Mouse (Mus musculus) E14TG2a.4 (cell line): ENCODE results near the gene Ccpg1os.
A peak's percentile ranks its signal among the peaks of the same experiment; 100 is the strongest.

ENCODE experiments used
- H3K27me3 ChIP-seq: 2 replicates; pipeline ENCODE4 v1.6.1; 2014; ENCODE audit warnings: low read length, control low read depth; ENCODE audit not compliant: insufficient read depth
- H3K36me3 ChIP-seq: 2 replicates; pipeline ENCODE4 v1.6.1; 2014; ENCODE audit warnings: low read length, control low read depth; ENCODE audit not compliant: insufficient read depth
- H3K4me1 ChIP-seq: replicated peaks from 2 replicates; pipeline ENCODE4 v1.6.1; 2014; ENCODE audit warnings: low read depth, low read length, control low read depth
- H3K4me3 ChIP-seq: replicated peaks from 2 replicates; pipeline ENCODE4 v1.5.1; 2014; ENCODE audit warnings: mild to moderate bottlenecking, low read length
- H3K9me3 ChIP-seq: 2 replicates; pipeline ENCODE4 v1.6.1; 2014; ENCODE audit warnings: low read length, control low read depth
- CTCF ChIP-seq: conservative IDR thresholded peaks from 2 replicates; pipeline ENCODE4 v1.5.1; 2014; ENCODE audit warnings: low read length
- NANOG ChIP-seq: IDR thresholded peaks from 2 replicates; pipeline ENCODE4 v1.6.1; 2014; ENCODE audit warnings: borderline replicate concordance, low read length, mixed read lengths
- POU5F1 ChIP-seq: IDR thresholded peaks from 2 replicates; pipeline ENCODE4 v1.6.1; 2014; ENCODE audit warnings: low read length, borderline replicate concordance

The Ccpg1os gene

DNA sequence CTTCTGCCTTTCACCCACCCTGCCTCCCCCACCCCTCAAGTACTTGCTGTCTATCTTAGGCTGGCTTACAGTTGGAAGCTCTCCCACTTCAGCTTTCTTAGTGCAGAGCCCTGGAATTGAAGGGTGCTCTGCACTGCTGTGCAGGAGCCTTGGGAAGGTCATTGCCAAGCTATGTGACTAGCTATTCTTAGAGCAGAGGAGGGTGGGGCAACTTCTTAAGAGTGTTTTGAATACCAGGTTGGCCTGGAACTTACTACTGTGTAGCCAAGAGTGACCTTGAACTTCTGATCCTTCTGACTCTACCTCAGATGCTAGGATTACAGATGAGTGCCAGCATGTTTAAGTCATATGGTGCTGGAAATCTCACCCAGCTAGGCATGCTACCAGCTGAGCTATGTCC, 11.0 kb upstream of the Ccpg1os start:
- H3K27me3 ChIP-seq, result no peaks in the 10 kb centered on the region
- no peak overlapping the region for H3K4me3 ChIP-seq
- H3K36me3 ChIP-seq, result peaks cover 27% of the 10 kb centered on the region
- H3K4me1 ChIP-seq, result peaks cover 60% of the 10 kb centered on the region
- TF ChIP-seq CTCF, result no peak
- no peak for TF ChIP-seq POU5F1
- peak; percentile 45; the same call in 1 of the 2 replicates for TF ChIP-seq NANOG
- H3K9me3 ChIP-seq, result no peaks in the 10 kb centered on the region

DNA sequence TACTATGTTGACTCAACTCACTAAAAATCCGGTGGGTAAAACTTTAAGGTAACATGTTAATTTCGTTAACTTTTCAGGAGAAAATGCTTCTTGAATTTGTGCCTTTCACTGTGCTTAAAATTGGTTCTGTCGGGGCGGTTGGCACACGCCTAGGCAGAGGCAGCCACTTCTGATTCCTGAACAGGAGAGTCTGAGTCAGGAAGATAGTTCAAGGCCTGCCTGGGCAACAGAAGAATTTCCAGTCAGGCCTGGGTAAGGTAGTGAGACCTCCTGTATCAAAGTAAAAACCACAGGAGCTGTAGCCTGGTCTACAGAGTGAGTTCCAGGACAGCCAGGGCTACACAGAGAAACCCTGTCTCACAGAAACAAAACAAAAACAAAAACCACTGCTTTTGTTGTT, 7.4 kb upstream of the Ccpg1os start:
- Histone ChIP-seq H3K9me3 (no peaks in the 10 kb centered on the region), H3K36me3 (peaks cover under 1% of the 10 kb centered on the region; the same call in 1 of the 2 replicates), H3K4me1 (peaks cover 69% of the 10 kb centered on the region), H3K4me3 (no peak overlapping the region), H3K27me3 (no peaks in the 10 kb centered on the region)
- no peak for TF ChIP-seq CTCF
- TF ChIP-seq POU5F1, result no peak
- TF ChIP-seq NANOG, result no peak

DNA sequence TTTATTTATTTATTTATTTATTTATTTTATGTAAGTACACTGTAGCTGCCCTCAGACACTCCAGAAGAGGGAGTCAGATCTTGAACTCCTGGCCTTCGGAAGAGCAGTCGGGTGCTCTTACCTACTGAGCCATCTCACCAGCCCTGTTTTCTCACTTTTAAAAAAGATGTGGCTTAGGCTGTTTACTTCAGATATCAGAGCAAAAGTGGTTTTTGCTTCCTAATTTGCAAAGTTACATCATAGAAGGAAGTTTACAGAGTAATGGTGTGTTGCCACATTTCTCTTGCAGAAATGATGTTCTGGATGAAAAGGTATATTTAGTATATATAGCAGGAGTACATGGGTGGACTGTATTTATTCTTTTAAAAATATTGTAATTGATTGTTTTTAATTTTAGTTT, 6.2 kb upstream of the Ccpg1os start:
- peaks cover 69% of the 10 kb centered on the region for H3K4me1 ChIP-seq
- H3K9me3 ChIP-seq, result no peaks in the 10 kb centered on the region
- H3K27me3 ChIP-seq, result no peaks in the 10 kb centered on the region
- no peak for TF ChIP-seq CTCF
- no peak for TF ChIP-seq NANOG
- no peak for TF ChIP-seq POU5F1
- H3K4me3 ChIP-seq, result no peak overlapping the region
- H3K36me3 ChIP-seq, result no peaks in the 10 kb centered on the region

DNA sequence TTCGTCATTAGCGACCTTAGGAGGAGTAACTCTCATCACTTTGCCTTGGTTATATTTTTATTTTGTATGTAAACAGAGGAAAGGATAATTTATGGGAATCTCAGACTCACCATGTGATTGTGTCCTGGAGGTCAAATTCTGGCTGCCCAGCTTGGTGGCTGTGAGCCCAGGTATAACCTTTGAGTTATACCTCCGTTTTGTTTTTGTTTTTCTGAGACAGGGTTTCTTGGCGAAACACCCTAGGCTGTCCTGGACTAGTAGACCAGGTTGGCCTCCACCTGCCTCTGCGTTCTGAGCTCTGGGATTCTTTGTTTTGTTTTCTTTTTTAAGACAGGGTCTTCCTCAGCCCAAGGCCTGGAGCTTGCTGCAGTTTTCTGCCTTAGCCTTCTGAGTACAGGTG, 3.5 kb upstream of the Ccpg1os start:
- TF ChIP-seq POU5F1 (no peak), CTCF (no peak), NANOG (no peak)
- no peaks in the 10 kb centered on the region for H3K9me3 ChIP-seq
- peaks cover 60% of the 10 kb centered on the region for H3K4me1 ChIP-seq
- H3K36me3 ChIP-seq, result no peaks in the 10 kb centered on the region
- H3K4me3 ChIP-seq, result no peak overlapping the region
- H3K27me3 ChIP-seq, result no peaks in the 10 kb centered on the region

DNA sequence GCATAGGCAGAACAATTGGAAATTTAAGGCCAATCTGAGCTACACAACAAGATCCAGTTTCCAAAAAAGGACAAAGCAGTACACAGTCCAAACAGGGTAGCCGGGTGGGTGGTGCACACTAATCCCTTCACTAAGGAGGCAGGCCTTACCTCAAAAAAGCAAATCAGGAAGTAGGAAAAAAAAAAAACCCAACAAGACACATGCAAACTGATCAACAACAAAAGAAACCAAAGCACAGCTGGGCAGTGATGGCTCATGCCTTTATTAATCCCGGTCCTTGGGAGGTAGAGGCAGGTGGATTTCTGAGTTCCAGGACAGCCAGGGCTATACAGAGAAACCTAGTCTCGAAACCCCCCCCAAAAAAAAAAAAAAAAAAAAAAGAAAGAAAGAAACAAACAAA, 2.5 kb upstream of the Ccpg1os start:
- Histone ChIP-seq H3K36me3 (no peaks in the 10 kb centered on the region), H3K4me3 (no peak overlapping the region), H3K4me1 (peaks cover 50% of the 10 kb centered on the region), H3K27me3 (no peaks in the 10 kb centered on the region), H3K9me3 (no peaks in the 10 kb centered on the region)
- TF ChIP-seq NANOG (no peak), POU5F1 (no peak), CTCF (no peak)

- H3K9me3 ChIP-seq, result no peaks in the 10 kb centered on the region
- no peaks in the 10 kb centered on the region for H3K27me3 ChIP-seq
- no peak for TF ChIP-seq NANOG
- no peak for TF ChIP-seq POU5F1
- no peak for TF ChIP-seq CTCF
- H3K4me1 ChIP-seq, result peaks cover 31% of the 10 kb centered on the region
- H3K36me3 ChIP-seq, result no peaks in the 10 kb centered on the region
- H3K4me3 ChIP-seq, result no peak overlapping the region
Observed at GRCm38 (mm10) chr9:72983066-72983465, 2.1 kb downstream of the Ccpg1os start.

DNA sequence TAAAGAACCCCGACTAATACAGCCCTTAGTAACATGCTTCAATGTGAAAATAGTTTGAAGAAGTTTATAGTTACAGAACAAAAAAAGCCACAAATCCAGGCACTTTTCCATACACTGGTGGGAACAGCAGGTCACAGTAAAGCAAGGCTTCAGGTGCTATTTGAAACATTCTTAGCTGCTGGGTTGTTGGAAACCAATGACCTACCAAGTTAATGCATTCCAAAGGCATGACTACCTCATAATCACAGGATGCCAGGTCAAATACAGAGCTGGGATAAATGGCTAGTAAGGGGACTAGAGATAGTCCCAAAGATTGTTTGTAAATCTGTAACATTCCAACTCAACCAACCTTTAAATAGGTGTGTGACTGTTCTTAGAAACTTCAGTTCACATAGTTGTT, 9.9 kb downstream of the Ccpg1os start:
- no peak overlapping the region for H3K4me3 ChIP-seq
- TF ChIP-seq NANOG (no peak), CTCF (no peak), POU5F1 (no peak)
- H3K4me1 ChIP-seq, result peaks cover 8% of the 10 kb centered on the region; the same call in 1 of the 2 replicates
- peaks cover 8% of the 10 kb centered on the region; the same call in 1 of the 2 replicates for H3K9me3 ChIP-seq
- H3K27me3 ChIP-seq, result no peaks in the 10 kb centered on the region
- H3K36me3 ChIP-seq, result no peaks in the 10 kb centered on the region

- H3K4me1 ChIP-seq, result peaks cover 13% of the 10 kb centered on the region
- no peaks in the 10 kb centered on the region for H3K36me3 ChIP-seq
- H3K9me3 ChIP-seq, result peaks cover 8% of the 10 kb centered on the region; the same call in 1 of the 2 replicates
- H3K27me3 ChIP-seq, result no peaks in the 10 kb centered on the region
- TF ChIP-seq CTCF (no peak), POU5F1 (no peak), NANOG (no peak)
- H3K4me3 ChIP-seq, result no peak overlapping the region
Observed at GRCm38 (mm10) chr9:72974734-72975133, 10.4 kb downstream of the Ccpg1os start.

DNA sequence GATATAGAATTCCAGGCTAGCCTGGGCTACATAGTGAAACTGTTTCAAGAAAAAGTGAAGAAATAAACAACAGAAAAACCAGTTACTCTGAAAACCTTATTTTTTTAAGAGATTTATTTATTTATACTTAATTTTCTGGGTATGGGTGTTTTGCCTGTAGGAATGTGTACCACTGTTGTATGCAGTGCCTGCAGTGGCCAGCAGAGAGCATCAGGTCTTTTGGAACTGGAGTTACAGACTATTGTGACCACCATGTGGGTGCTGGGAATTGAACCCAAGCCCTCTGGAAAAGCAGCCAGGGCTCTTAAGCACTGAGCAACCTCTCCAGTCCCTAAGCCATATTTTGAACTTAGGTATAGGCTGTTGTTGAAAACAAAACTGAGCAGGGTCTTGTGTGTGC, 12.2 kb downstream of the Ccpg1os start:
- Histone ChIP-seq H3K4me1 (peaks cover 23% of the 10 kb centered on the region), H3K27me3 (no peaks in the 10 kb centered on the region), H3K36me3 (no peaks in the 10 kb centered on the region), H3K4me3 (no peak overlapping the region), H3K9me3 (peaks cover 8% of the 10 kb centered on the region; the same call in 1 of the 2 replicates)
- TF ChIP-seq NANOG, result no peak
- no peak for TF ChIP-seq POU5F1
- peak; percentile 36 for TF ChIP-seq CTCF
